Mouse (Mus musculus) right cerebral cortex, adult 18-20 months (tissue): Measurements from ENCODE around the gene Srbd1.

Source experiments
- DNase-seq: peaks from one replicate; pipeline ENCODE4 v3.0.0; 2022; ENCODE audit warnings: mixed read lengths

Gene Srbd1

GRCm38 (mm10) chr17:86145079-86145951 is at the start of gene Srbd1:
Srbd1 (minus strand) TSS chr17:86145175.
- peak; percentile 92 for DNase-seq

- no peak for DNase-seq
Measured at GRCm38 (mm10) chr17:86193979-86194378, 49.0 kb upstream of the Srbd1 start.

- DNase-seq = no peak
Measured at GRCm38 (mm10) chr17:86187777-86188176, 42.8 kb upstream of the Srbd1 start.

- peak; percentile 39 for DNase-seq
Measured at GRCm38 (mm10) chr17:86185584-86185983, 40.6 kb upstream of the Srbd1 start.

GRCm38 (mm10) chr17:86184552-86185209 is 39.7 kb upstream of the Srbd1 start:
- DNase-seq = no peak

- no peak for DNase-seq
Measured at GRCm38 (mm10) chr17:86183788-86184187, 38.8 kb upstream of the Srbd1 start.

GRCm38 (mm10) chr17:86176722-86177121 is 31.7 kb upstream of the Srbd1 start:
- no peak for DNase-seq

GRCm38 (mm10) chr17:86175516-86175915 is 30.5 kb upstream of the Srbd1 start:
- DNase-seq = no peak

GRCm38 (mm10) chr17:86170164-86170958 is 25.4 kb upstream of the Srbd1 start:
- DNase-seq = no peak

GRCm38 (mm10) chr17:86169092-86169491 is 24.1 kb upstream of the Srbd1 start:
- peak; percentile 47 for DNase-seq

- DNase-seq = peak; percentile 60
Measured at GRCm38 (mm10) chr17:86168231-86168981, 23.4 kb upstream of the Srbd1 start.

- peak; percentile 79 for DNase-seq
Measured at GRCm38 (mm10) chr17:86167320-86168230, 22.6 kb upstream of the Srbd1 start, which contains the start of gene Prkce. Prkce (plus strand) TSS chr17:86167785.

GRCm38 (mm10) chr17:86166567-86167319 is 21.8 kb upstream of the Srbd1 start:
- DNase-seq = peak; percentile 70

GRCm38 (mm10) chr17:86166051-86166566 is 21.1 kb upstream of the Srbd1 start:
- no peak for DNase-seq

- no peak for DNase-seq
Measured at GRCm38 (mm10) chr17:86164416-86164815, 19.4 kb upstream of the Srbd1 start.

GRCm38 (mm10) chr17:86162672-86163071 is 17.7 kb upstream of the Srbd1 start:
- no peak for DNase-seq

- no peak for DNase-seq
Measured at GRCm38 (mm10) chr17:86156999-86157398, 12.0 kb upstream of the Srbd1 start.

GRCm38 (mm10) chr17:86150867-86151348 is 5.9 kb upstream of the Srbd1 start:
- DNase-seq = peak; percentile 72

GRCm38 (mm10) chr17:86149726-86150125 is 4.8 kb upstream of the Srbd1 start:
- no peak for DNase-seq

GRCm38 (mm10) chr17:86144537-86145078 is 367 bp downstream of the Srbd1 start:
- DNase-seq = no peak
